Mouse (Mus musculus): ENCODE data around the gene Psd4.

Psd4 gene

DNA sequence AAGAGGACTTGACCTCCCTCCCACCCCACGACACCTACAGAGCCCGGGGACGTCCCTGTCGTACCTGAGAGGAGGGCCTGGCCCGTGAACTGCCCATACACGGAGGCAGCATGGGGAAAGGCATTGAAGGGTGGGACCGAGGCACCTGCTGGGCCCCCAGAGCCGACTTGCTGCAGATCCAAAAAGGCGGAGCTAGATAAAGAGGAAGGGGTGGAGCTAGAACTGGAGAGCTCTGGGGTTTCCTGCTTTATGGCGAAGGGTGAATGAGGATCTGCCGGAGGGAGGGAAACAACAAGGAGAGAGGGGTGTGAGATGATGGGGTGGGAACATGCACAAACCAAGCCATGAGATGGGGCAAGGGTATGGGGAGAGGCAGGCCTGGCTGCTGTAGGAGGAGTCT is 68.3 kb downstream of the Psd4 start:
- no peak for DNase-seq (ENCODE audit: low read depth, low spot score)

DNA sequence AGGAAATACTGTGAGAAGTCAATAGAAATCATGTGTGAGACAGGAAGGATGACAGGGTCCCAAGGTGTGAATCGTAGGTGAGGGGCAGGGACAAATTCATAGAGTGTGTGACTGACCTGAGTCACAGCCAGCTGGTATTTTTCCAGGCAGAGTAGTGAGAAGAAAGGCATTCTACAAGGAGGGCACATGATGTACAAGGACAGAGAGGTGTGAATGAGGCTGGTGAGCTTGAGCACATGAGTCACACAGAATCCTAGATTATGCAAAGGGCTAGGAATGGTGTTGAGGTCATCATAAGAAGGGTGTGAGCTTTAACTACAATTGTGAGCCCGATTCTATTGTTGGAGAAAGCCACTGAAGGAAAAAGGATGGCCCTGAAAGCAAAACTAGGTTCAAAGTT is 72.7 kb downstream of the Psd4 start:
- no peak for DNase-seq (ENCODE audit: low read depth, low spot score)

DNA sequence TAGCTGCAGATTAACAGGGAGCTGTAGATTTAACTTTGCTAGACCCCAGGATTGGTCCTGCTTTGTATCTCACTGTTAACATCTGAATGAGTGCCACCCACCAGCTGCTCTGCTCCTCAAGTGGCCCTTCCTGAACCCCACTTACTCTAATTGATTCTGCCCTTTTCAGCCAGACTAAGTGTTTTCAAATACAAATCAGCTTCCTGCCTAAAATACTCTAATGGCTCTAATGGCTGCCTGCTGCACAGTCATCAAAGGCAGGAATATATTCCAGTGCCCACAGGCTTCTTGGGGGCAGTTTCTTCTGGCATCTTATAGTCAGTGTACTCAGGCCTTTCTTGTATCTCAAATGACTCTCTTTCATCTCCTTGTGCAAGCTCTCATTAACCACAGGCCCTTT is 74.5 kb downstream of the Psd4 start:
- no peak for DNase-seq (ENCODE audit: low read depth, low spot score)

DNA sequence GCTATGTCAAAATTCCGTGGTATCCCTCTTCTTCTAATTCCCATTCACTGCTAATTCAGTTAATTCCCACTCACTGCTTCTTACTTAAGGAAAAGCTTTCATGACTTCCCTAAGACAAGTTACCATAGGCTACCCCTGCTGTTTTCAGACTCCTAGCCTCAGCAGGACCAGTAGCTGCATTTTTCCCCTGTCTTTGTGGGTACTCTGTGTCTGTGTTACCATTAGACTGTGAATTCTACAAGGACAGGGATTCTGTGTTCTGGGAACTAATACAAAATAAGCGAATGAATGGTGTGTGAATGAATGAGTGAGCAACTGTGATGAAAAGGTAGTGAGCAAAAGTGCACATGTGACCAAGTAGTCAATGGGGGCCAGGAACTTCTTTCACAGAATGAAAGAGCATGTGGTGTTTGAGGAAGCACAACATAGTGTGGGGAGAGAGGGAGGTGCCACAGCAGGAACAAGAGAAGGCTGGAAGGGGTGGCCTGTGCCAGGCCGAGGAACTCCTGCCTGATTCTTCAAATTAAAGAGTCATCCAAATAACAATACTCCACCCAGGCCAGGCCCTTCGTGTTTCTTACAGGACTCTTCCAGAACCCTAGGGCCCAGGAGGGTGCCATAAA is 75.0 kb downstream of the Psd4 start:
- no peak for DNase-seq (ENCODE audit: low read depth, low spot score)

- no peak for DNase-seq (ENCODE audit: low read depth, low spot score)
Observed at GRCm38 (mm10) chr2:24443256-24443790, 75.9 kb downstream of the Psd4 start.

DNA sequence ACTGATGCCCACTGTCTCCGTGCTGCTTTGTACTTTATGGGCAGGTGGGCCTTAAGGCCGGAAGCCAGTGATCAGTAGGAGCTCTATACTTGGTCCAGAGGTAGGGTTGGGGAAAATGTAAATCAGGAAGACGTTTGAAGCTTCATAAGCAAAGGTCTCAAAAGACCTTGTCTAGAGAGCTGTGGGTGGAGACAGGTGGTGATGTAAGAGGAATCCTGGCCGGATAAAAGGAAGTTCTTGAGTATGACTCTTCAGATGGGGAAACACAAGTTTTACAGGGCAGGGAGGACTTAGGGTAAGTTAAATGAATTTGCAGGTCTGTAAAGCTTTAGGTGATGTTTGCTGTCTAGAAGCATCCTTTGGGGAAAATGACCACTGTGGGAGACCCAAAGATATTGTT is 81.7 kb downstream of the Psd4 start:
- DNase-seq (ENCODE audit: low read depth, low spot score) = no peak

DNA sequence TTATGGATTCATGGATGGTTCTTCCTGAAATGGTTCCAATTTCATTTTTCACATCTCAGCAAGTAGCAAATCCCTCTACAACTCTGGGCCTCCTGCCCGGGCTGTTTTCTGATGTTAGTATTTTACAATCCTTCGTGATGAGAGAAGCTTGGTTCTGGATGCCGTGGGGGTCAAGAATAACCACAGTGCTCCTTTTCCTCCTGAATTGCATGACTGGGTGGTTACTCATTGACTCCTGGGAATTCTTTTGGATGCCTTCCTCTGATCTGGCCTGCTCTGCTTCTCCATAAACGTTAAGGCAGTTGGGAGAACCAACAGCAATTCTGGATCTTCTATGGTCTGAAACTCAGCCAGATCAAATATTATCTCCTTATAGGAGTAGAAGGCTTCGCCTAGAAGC is 85.8 kb downstream of the Psd4 start:
- no peak for DNase-seq (ENCODE audit: low read depth, low spot score)

DNA sequence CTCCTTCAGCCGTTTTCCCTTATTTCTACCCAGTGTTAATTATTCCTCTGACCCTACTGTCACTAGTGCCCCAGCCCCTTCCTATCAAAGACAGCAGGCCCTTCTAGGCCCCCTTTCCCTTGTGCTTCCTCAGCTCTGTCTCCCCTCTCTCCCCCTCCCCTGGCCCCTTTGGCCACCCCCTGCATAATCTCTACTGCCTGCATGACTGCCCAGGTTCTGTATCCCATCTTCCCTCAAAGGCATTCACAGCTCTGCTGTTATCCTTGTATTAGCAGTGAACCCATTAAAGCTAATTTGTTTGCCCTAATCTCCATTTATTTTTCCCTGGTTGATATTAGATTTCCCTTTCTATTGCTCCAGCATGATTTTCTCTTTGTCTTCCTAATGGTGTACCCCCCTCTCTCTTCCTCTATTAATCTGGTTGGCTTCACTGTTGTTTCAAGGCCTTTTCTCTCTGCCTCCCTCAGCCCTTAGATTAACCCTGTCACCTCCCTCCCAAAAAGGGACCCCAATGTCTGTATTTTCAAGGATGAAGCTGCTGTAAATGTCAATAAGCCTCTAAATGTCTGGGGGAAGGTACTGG is 87.1 kb downstream of the Psd4 start:
- DNase-seq (ENCODE audit: low read depth, low spot score) = no peak

- DNase-seq (ENCODE audit: low read depth, low spot score) = no peak
Observed at GRCm38 (mm10) chr2:24455057-24455855, 87.9 kb downstream of the Psd4 start.

GRCm38 (mm10) chr2:24456841-24457240 is 89.5 kb downstream of the Psd4 start:
- DNase-seq (ENCODE audit: low read depth, low spot score) = no peak

GRCm38 (mm10) chr2:24460112-24460807 is 92.9 kb downstream of the Psd4 start:
- DNase-seq (ENCODE audit: low read depth, low spot score) = no peak

GRCm38 (mm10) chr2:24460808-24461127 is 93.4 kb downstream of the Psd4 start:
- no peak for DNase-seq (ENCODE audit: low read depth, low spot score)
